Mouse (Mus musculus): ENCODE measurements around the gene Dbp. TPM values are rescaled to one million over a fixed set of nuclear protein-coding genes. Genes with fewer than 3 reads are reported as not detected.

Dbp gene
- 10 to 100 TPM; 30.7 to 43.2 TPM for polyA plus RNA-seq (2017; shearing (Covaris generic))

DNA sequence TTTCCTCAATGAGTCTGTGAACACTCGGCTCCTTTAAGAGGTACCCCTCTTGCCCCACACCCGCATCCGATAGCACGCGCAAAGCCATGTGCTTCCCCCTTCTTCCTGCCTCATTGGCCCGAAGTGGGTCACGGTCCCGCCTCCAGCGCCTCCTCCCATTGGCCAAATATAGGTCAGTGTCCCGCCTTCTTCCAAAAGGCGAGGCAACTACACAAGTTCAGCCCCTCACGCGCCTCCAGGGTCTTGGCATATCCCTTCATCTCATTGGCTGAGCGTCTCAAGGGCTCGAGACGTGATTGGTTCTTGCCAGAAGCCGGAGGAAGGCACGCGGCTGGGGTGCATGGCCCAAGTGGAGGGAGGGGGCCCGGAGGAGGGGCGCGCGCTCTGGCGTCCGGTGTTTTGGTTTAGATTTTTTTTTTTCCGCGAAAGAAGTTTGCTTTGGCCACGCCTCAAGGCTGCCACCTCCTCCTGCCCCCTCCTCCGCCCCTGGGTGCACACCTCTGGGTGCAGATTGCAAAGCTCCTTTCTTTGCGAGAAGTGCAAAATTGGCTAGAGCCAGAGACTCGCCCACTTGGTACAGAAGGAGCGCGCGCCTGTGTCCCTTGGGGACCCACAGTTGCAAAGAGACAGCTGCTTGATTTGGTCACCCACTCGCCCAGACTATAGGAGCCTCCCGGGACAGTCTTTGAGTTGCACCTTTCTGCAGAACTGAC, at the start of gene Dbp:
Gene Dbp (plus strand): TSS at position 359 of the 713 bp plus-strand sequence.

GRCm38 (mm10) chr7:45666161-45666560, 38.7 kb upstream of the Dbp start, which contains the start of gene Fut2:
Gene Fut2, minus strand, starts transcription at chr7:45666394.

GRCm38 (mm10) chr7:45683396-45684050, 21.4 kb upstream of the Dbp start, which contains the start of gene Ntn5:
Gene Ntn5, plus strand, starts transcription at chr7:45684022.

GRCm38 (mm10) chr7:45693921-45694591, 10.8 kb upstream of the Dbp start, which contains the start of gene Sec1:
Gene Sec1, minus strand, starts transcription at chr7:45694402.

GRCm38 (mm10) chr7:45699523-45700141, 5.3 kb upstream of the Dbp start, which contains the start of gene Car11:
Gene Car11, plus strand, starts transcription at chr7:45699843.

DNA sequence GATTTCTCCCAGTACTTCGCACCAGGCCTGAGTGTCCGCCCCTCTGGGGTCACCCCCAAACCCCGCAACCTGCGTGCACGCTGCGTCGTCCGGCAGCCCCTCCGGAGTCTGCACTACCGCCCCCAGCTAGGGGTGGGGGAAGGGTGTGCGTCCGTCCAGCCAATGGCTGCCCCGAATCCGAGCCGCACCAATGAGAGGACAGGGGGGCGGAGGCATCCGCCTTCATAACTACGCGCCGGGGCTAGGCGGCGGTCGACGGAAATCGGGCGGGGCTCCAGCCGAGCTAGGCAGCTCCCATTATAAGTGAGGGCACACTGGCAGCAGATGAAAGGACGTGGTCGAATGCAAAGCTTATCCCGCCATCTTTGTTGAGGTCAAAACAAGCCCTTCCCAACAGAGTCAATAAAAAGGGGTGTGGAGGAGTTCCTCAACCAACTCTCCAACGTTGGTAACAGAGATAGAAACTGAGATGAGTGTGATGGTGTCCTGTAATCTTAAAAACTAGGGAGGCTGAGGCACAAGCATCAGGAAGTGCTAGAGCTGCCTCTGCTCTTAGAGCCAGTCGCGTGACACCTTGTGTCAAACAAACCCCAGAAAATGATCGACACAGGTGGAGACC, 10.3 kb downstream of the Dbp start, which contains the start of gene Rpl18:
Gene Rpl18 (plus strand): TSS at position 368 of the 619 bp plus-strand sequence.

DNA sequence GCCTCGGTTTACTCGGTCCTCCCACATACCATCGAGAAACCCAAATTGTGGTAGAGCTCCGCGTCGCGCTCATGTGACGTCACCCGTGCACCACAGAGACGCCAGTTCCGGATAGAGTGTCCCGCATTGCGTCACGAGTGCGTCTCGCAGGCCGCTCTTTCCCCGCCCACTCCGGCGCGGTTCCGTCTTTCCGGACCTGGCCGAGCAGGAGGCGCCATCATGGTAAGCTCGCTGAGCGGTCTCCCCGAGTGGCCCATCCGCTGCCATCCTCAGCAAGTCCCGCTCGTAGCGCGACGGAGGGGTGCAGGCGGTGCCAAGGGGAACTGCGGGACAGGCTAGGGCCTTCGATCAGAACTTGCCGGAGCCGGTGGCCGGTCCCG, 13.0 kb downstream of the Dbp start, which contains the start of gene Sphk2:
Gene Sphk2 (minus strand): TSS at position 85 of the 380 bp plus-strand sequence.

GRCm38 (mm10) chr7:45720413-45721233, 15.7 kb downstream of the Dbp start, which contains the start of gene Fam83e:
Gene Fam83e, plus strand, starts transcription at chr7:45721212.

DNA sequence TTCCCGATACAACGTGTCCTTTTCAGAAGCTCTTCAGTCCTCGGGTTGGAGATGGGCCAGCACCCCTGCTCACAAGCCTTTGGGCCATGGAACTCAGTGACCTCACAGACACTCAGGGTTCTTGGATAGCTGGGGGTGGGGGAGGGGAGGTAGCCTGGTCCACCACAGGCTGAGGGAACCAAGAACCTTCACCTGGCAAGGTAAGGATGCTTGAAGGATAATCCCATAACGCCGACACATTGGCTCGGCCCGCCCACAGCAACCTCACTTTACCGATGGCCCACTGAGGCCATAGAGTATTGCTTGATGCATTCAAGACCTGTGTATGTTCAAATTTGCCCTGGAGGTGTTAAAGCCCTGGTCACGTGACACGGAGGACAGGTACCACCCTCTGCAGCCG, 20.8 kb downstream of the Dbp start, which contains the start of gene Spaca4:
Gene Spaca4 (minus strand): TSS at position 101 of the 400 bp plus-strand sequence.

Other genes with a start within 250 kb of the Dbp start
- 1,000 to 10,000 TPM; 1,818 to 2,133 TPM for gene Ftl1, start 245.2 kb upstream of the Dbp start, polyA plus RNA-seq (2017; shearing (Covaris generic))
- gene Bax, start 238.2 kb upstream of the Dbp start, polyA plus RNA-seq (2017; shearing (Covaris generic)), result 100 to 1,000 TPM; 303 to 346 TPM
- under 1 TPM; 0.45 to 0.88 TPM for gene Tulp2, start 223.2 kb upstream of the Dbp start, polyA plus RNA-seq (2017; shearing (Covaris generic))
- under 1 TPM in 1 of 2 experiments, not detected in 1; 0.21 TPM for gene Gm45808, start 218.3 kb upstream of the Dbp start, polyA plus RNA-seq (2017; shearing (Covaris generic))
- gene Dhdh, start 216.3 kb upstream of the Dbp start, polyA plus RNA-seq (2017; shearing (Covaris generic)), result 1 to 10 TPM in 1 of 2 experiments, under 1 TPM in 1; 0.27 to 1.1 TPM
- 100 to 1,000 TPM; 193 to 285 TPM for gene Nucb1, start 194.7 kb upstream of the Dbp start, polyA plus RNA-seq (2017; shearing (Covaris generic))
- gene Ppp1r15a, start 178.8 kb upstream of the Dbp start, polyA plus RNA-seq (2017; shearing (Covaris generic)), result 10 to 100 TPM; 30.0 to 40.4 TPM
- under 1 TPM in 1 of 2 experiments, not detected in 1; 0.49 TPM for gene Plekha4, start 178.8 kb upstream of the Dbp start, polyA plus RNA-seq (2017; shearing (Covaris generic))
- gene Hsd17b14, start 150.2 kb upstream of the Dbp start, polyA plus RNA-seq (2017; shearing (Covaris generic)), result under 1 TPM; 0.85 to 0.86 TPM
- gene Bcat2, start 134.9 kb upstream of the Dbp start, polyA plus RNA-seq (2017; shearing (Covaris generic)), result 10 to 100 TPM; 61.0 to 61.5 TPM
- gene Fgf21, start 89.6 kb upstream of the Dbp start, polyA plus RNA-seq (2017; shearing (Covaris generic)), result not detected
- gene Fut1, start 87.8 kb upstream of the Dbp start, polyA plus RNA-seq (2017; shearing (Covaris generic)), result under 1 TPM in 1 of 2 experiments, not detected in 1; 0.11 TPM
- gene Izumo1, start 83.3 kb upstream of the Dbp start, polyA plus RNA-seq (2017; shearing (Covaris generic)), result under 1 TPM; 0.48 to 0.64 TPM
- 1 to 10 TPM; 1.2 to 1.4 TPM for gene Rasip1, start 77.6 kb upstream of the Dbp start, polyA plus RNA-seq (2017; shearing (Covaris generic))
- gene Mamstr, start 65.1 kb upstream of the Dbp start, polyA plus RNA-seq (2017; shearing (Covaris generic)), result 1 to 10 TPM in 1 of 2 experiments, under 1 TPM in 1; 0.16 to 1.8 TPM
- gene Fut2, start 38.7 kb upstream of the Dbp start, polyA plus RNA-seq (2017; shearing (Covaris generic)), result under 1 TPM; 0.05 to 0.23 TPM
- gene Ntn5, start 21.1 kb upstream of the Dbp start, polyA plus RNA-seq (2017; shearing (Covaris generic)), result under 1 TPM in 1 of 2 experiments, not detected in 1; 0.30 TPM
- gene Sec1, start 10.7 kb upstream of the Dbp start, polyA plus RNA-seq (2017; shearing (Covaris generic)), result under 1 TPM; 0.11 to 0.87 TPM
- 1 to 10 TPM; 1.4 to 2.6 TPM for gene Car11, start 5.2 kb upstream of the Dbp start, polyA plus RNA-seq (2017; shearing (Covaris generic))
- 1,000 to 10,000 TPM; 1,404 to 2,078 TPM for gene Rpl18, start 10.4 kb downstream of the Dbp start, polyA plus RNA-seq (2017; shearing (Covaris generic))
- 10 to 100 TPM; 21.2 to 24.8 TPM for gene Sphk2, start 12.9 kb downstream of the Dbp start, polyA plus RNA-seq (2017; shearing (Covaris generic))
- gene Fam83e, start 16.1 kb downstream of the Dbp start, polyA plus RNA-seq (2017; shearing (Covaris generic)), result under 1 TPM in 1 of 2 experiments, not detected in 1; 0.09 TPM
- gene Spaca4, start 20.7 kb downstream of the Dbp start, polyA plus RNA-seq (2017; shearing (Covaris generic)), result not detected
- under 1 TPM; 0.05 to 0.18 TPM for gene Lmtk3, start 78.7 kb downstream of the Dbp start, polyA plus RNA-seq (2017; shearing (Covaris generic))
- gene Sult2b1, start 79.6 kb downstream of the Dbp start, polyA plus RNA-seq (2017; shearing (Covaris generic)), result 1 to 10 TPM; 1.7 to 4.0 TPM
- gene Cyth2, start 109.5 kb downstream of the Dbp start, polyA plus RNA-seq (2017; shearing (Covaris generic)), result 10 to 100 TPM; 71.9 to 73.3 TPM
- under 1 TPM; 0.06 to 0.12 TPM for gene Kcnj14, start 119.7 kb downstream of the Dbp start, polyA plus RNA-seq (2017; shearing (Covaris generic))
- 10 to 100 TPM; 21.4 to 26.5 TPM for gene Grwd1, start 125.9 kb downstream of the Dbp start, polyA plus RNA-seq (2017; shearing (Covaris generic))
- gene Kdelr1, start 167.7 kb downstream of the Dbp start, polyA plus RNA-seq (2017; shearing (Covaris generic)), result 100 to 1,000 TPM in 1 of 2 experiments, 10 to 100 TPM in 1; 84.9 to 108 TPM
- gene Grin2d, start 173.3 kb downstream of the Dbp start, polyA plus RNA-seq (2017; shearing (Covaris generic)), result 1 to 10 TPM in 1 of 2 experiments, under 1 TPM in 1; 0.94 to 1.1 TPM
- 1 to 10 TPM in 1 of 2 experiments, not detected in 1; 2.1 TPM for gene Syngr4, start 191.6 kb downstream of the Dbp start, polyA plus RNA-seq (2017; shearing (Covaris generic))
- 1 to 10 TPM; 7.2 to 9.5 TPM for gene Tmem143, start 191.9 kb downstream of the Dbp start, polyA plus RNA-seq (2017; shearing (Covaris generic))
- gene Emp3, start 216.3 kb downstream of the Dbp start, polyA plus RNA-seq (2017; shearing (Covaris generic)), result 100 to 1,000 TPM; 711 to 728 TPM
- 1 to 10 TPM; 1.4 to 2.1 TPM for gene Ccdc114, start 219.0 kb downstream of the Dbp start, polyA plus RNA-seq (2017; shearing (Covaris generic))

Data from activated CD4-positive, CD25-positive, alpha-beta regulatory T cell (primary cell).